Mouse (Mus musculus) megakaryocyte, embryonic 14.5 days (primary cell): ENCODE results near the gene Ptpn6. TPM values are rescaled to one million over a fixed set of nuclear protein-coding genes. Genes with fewer than 3 reads are reported as not detected.

Experiments
- H3K27me3 ChIP-seq: replicated peaks from 2 replicates; pipeline ENCODE3; 2012; ENCODE audit warnings: inconsistent platforms
- H3K36me3 ChIP-seq: replicated peaks from 2 replicates; pipeline ENCODE3; 2012; ENCODE audit warnings: low read length, inconsistent platforms, mixed read lengths
- H3K4me1 ChIP-seq: 2 replicates; pipeline ENCODE4 v1.6.1; 2012; ENCODE audit warnings: inconsistent platforms
- H3K4me3 ChIP-seq: replicated peaks from 2 replicates; pipeline ENCODE3; 2012; ENCODE audit warnings: moderate library complexity, mild to moderate bottlenecking, inconsistent platforms
- H3K9me3 ChIP-seq: 2 replicates; pipeline ENCODE4 v1.6.1; 2012; ENCODE audit warnings: inconsistent platforms
- FLI1 ChIP-seq: IDR thresholded peaks from 2 replicates; pipeline ENCODE4 v1.6.1; 2012; ENCODE audit warnings: low read length, inconsistent platforms, mixed read lengths
- GATA1 ChIP-seq: IDR thresholded peaks from 3 replicates; pipeline ENCODE4 v1.6.1; 2012; ENCODE audit warnings: mixed read lengths, low read length, inconsistent platforms, borderline replicate concordance
- polyA plus RNA-seq: library from polyadenylated mRNA; stranded (reverse); fragments of >175 nt; gene quantifications from 2 replicates; pipeline ENCODE4 v1.2.3, GENCODE M21; 2012; ENCODE audit warnings: low replicate concordance; ENCODE audit not compliant: insufficient read depth

Gene Ptpn6
- polyA plus RNA-seq, 1 experiment = 20.1 TPM

- Histone ChIP-seq H3K4me3 (peak within 1 kb of the TSS; percentile 93), H3K4me1 (peaks cover 35% of the 10 kb centered on the region), H3K9me3 (no peaks in the 10 kb centered on the region), H3K36me3 (peaks cover 16% of the 10 kb centered on the region), H3K27me3 (peaks cover 65% of the 10 kb centered on the region)
- TF ChIP-seq GATA1 (no peak), FLI1 (no peak)
Measured at GRCm38 (mm10) chr6:124769101-124769765, 30.7 kb upstream of the Ptpn6 start, which contains the start of gene Eno2. Eno2 (minus strand) TSS chr6:124769673.

GRCm38 (mm10) chr6:124768704-124769044, 30.2 kb upstream of the Ptpn6 start:
- Histone ChIP-seq H3K9me3 (no peaks in the 10 kb centered on the region), H3K4me1 (peaks cover 35% of the 10 kb centered on the region), H3K36me3 (peaks cover 20% of the 10 kb centered on the region), H3K4me3 (peak overlapping the region; percentile 93), H3K27me3 (peaks cover 66% of the 10 kb centered on the region)
- TF ChIP-seq FLI1 = no peak
- no peak for TF ChIP-seq GATA1

- no peaks in the 10 kb centered on the region for H3K9me3 ChIP-seq
- peak overlapping the region; percentile 93 for H3K4me3 ChIP-seq
- peaks cover 67% of the 10 kb centered on the region for H3K27me3 ChIP-seq
- peaks cover 25% of the 10 kb centered on the region for H3K36me3 ChIP-seq
- no peak for TF ChIP-seq GATA1
- TF ChIP-seq FLI1 = no peak
- peaks cover 35% of the 10 kb centered on the region for H3K4me1 ChIP-seq
Measured at GRCm38 (mm10) chr6:124767920-124768703, 29.6 kb upstream of the Ptpn6 start.

GRCm38 (mm10) chr6:124767536-124767919, 29.0 kb upstream of the Ptpn6 start:
- peak overlapping the region; percentile 93 for H3K4me3 ChIP-seq
- H3K27me3 ChIP-seq = peaks cover 70% of the 10 kb centered on the region

GRCm38 (mm10) chr6:124765951-124766350, 27.4 kb upstream of the Ptpn6 start:
- Histone ChIP-seq H3K4me1 (peaks cover 38% of the 10 kb centered on the region), H3K9me3 (no peaks in the 10 kb centered on the region), H3K36me3 (peaks cover 40% of the 10 kb centered on the region), H3K27me3 (peaks cover 73% of the 10 kb centered on the region), H3K4me3 (no peak overlapping the region)
- no peak for TF ChIP-seq GATA1
- no peak for TF ChIP-seq FLI1

More at GRCm38 (mm10) chr6:124767536-124767919, 29.0 kb upstream of the Ptpn6 start:
- no peak for TF ChIP-seq FLI1
- peaks cover 38% of the 10 kb centered on the region for H3K4me1 ChIP-seq
- peaks cover 31% of the 10 kb centered on the region for H3K36me3 ChIP-seq
- H3K9me3 ChIP-seq = no peaks in the 10 kb centered on the region

- Histone ChIP-seq H3K4me3 (peak overlapping the region; percentile 78), H3K4me1 (peaks cover 48% of the 10 kb centered on the region), H3K9me3 (no peaks in the 10 kb centered on the region), H3K27me3 (peaks cover 47% of the 10 kb centered on the region), H3K36me3 (peaks cover 27% of the 10 kb centered on the region)
- TF ChIP-seq FLI1 (no peak), GATA1 (no peak)
Measured at GRCm38 (mm10) chr6:124759259-124759658, 20.7 kb upstream of the Ptpn6 start.

GRCm38 (mm10) chr6:124758849-124759232, 20.3 kb upstream of the Ptpn6 start:
- Histone ChIP-seq H3K4me3 (peak overlapping the region; percentile 78), H3K4me1 (peaks cover 49% of the 10 kb centered on the region), H3K36me3 (peaks cover 25% of the 10 kb centered on the region), H3K27me3 (peaks cover 45% of the 10 kb centered on the region), H3K9me3 (no peaks in the 10 kb centered on the region)
- TF ChIP-seq FLI1 = no peak
- no peak for TF ChIP-seq GATA1

GRCm38 (mm10) chr6:124757909-124758848, 19.7 kb upstream of the Ptpn6 start:
- Histone ChIP-seq H3K36me3 (peaks cover 19% of the 10 kb centered on the region), H3K4me1 (peaks cover 49% of the 10 kb centered on the region), H3K4me3 (peak overlapping the region; percentile 97), H3K27me3 (peaks cover 38% of the 10 kb centered on the region), H3K9me3 (no peaks in the 10 kb centered on the region)
- TF ChIP-seq FLI1 (no peak), GATA1 (no peak)

GRCm38 (mm10) chr6:124757351-124757880, 18.9 kb upstream of the Ptpn6 start:
- Histone ChIP-seq H3K4me3 (peak overlapping the region; percentile 97), H3K4me1 (peaks cover 49% of the 10 kb centered on the region), H3K36me3 (peaks cover 15% of the 10 kb centered on the region), H3K9me3 (no peaks in the 10 kb centered on the region), H3K27me3 (peaks cover 32% of the 10 kb centered on the region)
- TF ChIP-seq GATA1 = no peak
- TF ChIP-seq FLI1 = no peak
